Mouse (Mus musculus): Measurements from ENCODE around the gene Brat1. TPM values are rescaled to one million over a fixed set of nuclear protein-coding genes. Genes with fewer than 3 reads are reported as not detected.

The Brat1 gene
- polyA plus RNA-seq, 1 experiment from 2014 or later = 8.5 TPM

- Histone ChIP-seq H3K4me1 (replicated peaks; ENCODE audit: control insufficient read depth, insufficient read depth) (no peaks in the 10 kb centered on the region), H3K4me3 (ENCODE audit: low read depth, low read length) (no peak overlapping the region), H3K36me3 (ENCODE audit: control insufficient read depth, insufficient read depth, low read length) (0 out of 2 replicates have a peak, but pooled peaks cover 4% of the 10 kb centered on the region), H3K4me2 (replicated peaks; ENCODE audit: low read depth) (no peak overlapping the region), H3K27ac (replicated peaks) (no peak overlapping the region), H3K27me3 (ENCODE audit: control insufficient read depth, insufficient read depth, low read length) (no peaks in the 10 kb centered on the region), H3K9me3 (ENCODE audit: control insufficient read depth, low read length) (no peaks in the 10 kb centered on the region), H3K9ac (ENCODE audit: low read length) (no peak overlapping the region)
- DNase-seq (ENCODE audit: low spot score) (no peak), ATAC-seq (ENCODE audit: low FRiP score, low TSS enrichment) (no peak)
- TF ChIP-seq CTCF (IDR thresholded peaks at IDR 0.05; ENCODE audit: low read depth) (no peak), EP300 (optimal IDR thresholded peaks at IDR 0.05) (no peak)
- 66% methylated on average over 3 of the region's 3 CpGs for WGBS
Measured at GRCm38 (mm10) chr5:140688434-140688833, 16.4 kb upstream of the Brat1 start.

- Histone ChIP-seq H3K36me3 (ENCODE audit: control insufficient read depth, insufficient read depth, low read length) (peaks cover 4% of the 10 kb centered on the region; the same call in 1 of the 2 replicates), H3K4me1 (replicated peaks; ENCODE audit: control insufficient read depth, insufficient read depth) (no peaks in the 10 kb centered on the region), H3K9ac (ENCODE audit: low read length) (no peak overlapping the region), H3K4me3 (ENCODE audit: low read depth, low read length) (no peak overlapping the region), H3K9me3 (ENCODE audit: control insufficient read depth, low read length) (no peaks in the 10 kb centered on the region), H3K4me2 (replicated peaks; ENCODE audit: low read depth) (no peak overlapping the region), H3K27ac (replicated peaks) (no peak overlapping the region), H3K27me3 (ENCODE audit: control insufficient read depth, insufficient read depth, low read length) (no peaks in the 10 kb centered on the region)
- 82% methylated on average over 7 of the region's 7 CpGs for WGBS
- no peak for DNase-seq (ENCODE audit: low spot score)
- no peak for ATAC-seq (ENCODE audit: low FRiP score, low TSS enrichment)
- TF ChIP-seq CTCF (IDR thresholded peaks at IDR 0.05; ENCODE audit: low read depth) (no peak), EP300 (optimal IDR thresholded peaks at IDR 0.05) (no peak)
Measured at GRCm38 (mm10) chr5:140695987-140696386, 8.8 kb upstream of the Brat1 start.

GRCm38 (mm10) chr5:140699776-140700175 is 5.0 kb upstream of the Brat1 start:
- TF ChIP-seq EP300 (optimal IDR thresholded peaks at IDR 0.05) = no peak
- TF ChIP-seq CTCF (IDR thresholded peaks at IDR 0.05; ENCODE audit: low read depth) = no peak
- ATAC-seq (ENCODE audit: low FRiP score, low TSS enrichment) = no peak

DNA sequence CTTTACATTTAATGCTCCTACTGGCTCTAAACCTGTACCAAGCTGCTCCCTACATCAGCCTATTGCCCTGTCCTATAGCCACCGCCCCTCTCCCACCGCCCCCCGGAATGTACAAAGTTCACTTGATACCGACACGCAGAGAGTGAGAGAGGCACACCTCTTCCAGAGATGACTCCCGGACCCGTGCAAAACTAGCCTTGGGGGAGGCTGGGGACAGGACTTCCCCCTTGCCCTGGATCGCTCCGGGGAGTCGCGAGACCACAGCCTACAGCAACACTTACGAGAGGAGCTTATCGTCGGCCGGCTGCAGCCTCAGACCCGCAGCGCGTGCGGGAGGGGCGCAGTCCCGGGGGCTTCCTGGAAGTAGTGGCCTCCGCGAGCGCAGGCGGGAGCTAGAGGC is 3.1 kb upstream of the Brat1 start:
- peak overlapping the region; percentile 84 for H3K27ac ChIP-seq (replicated peaks)
- H3K4me2 ChIP-seq (replicated peaks; ENCODE audit: low read depth) = peak overlapping the region; percentile 92
- ATAC-seq (ENCODE audit: low FRiP score, low TSS enrichment) = no peak
- H3K36me3 ChIP-seq (ENCODE audit: control insufficient read depth, insufficient read depth, low read length) = peaks cover 4% of the 10 kb centered on the region; the same call in 1 of the 2 replicates
- H3K9ac ChIP-seq (ENCODE audit: low read length) = peak overlapping the region; percentile 79
- H3K9me3 ChIP-seq (ENCODE audit: control insufficient read depth, low read length) = no peaks in the 10 kb centered on the region
- H3K4me1 ChIP-seq (replicated peaks; ENCODE audit: control insufficient read depth, insufficient read depth) = no peaks in the 10 kb centered on the region
- 1% methylated on average over 24 of the region's 25 CpGs for WGBS
- TF ChIP-seq EP300 (optimal IDR thresholded peaks at IDR 0.05) (no peak), CTCF (IDR thresholded peaks at IDR 0.05; ENCODE audit: low read depth) (no peak)
- H3K4me3 ChIP-seq (ENCODE audit: low read depth, low read length) = peak overlapping the region; percentile 77
- no peaks in the 10 kb centered on the region for H3K27me3 ChIP-seq (ENCODE audit: control insufficient read depth, insufficient read depth, low read length)
- no peak for DNase-seq (ENCODE audit: low spot score)

More at GRCm38 (mm10) chr5:140699776-140700175, 5.0 kb upstream of the Brat1 start:
- no peak overlapping the region for H3K9ac ChIP-seq (ENCODE audit: low read length)
- H3K27ac ChIP-seq (replicated peaks) = no peak overlapping the region
- H3K9me3 ChIP-seq (ENCODE audit: control insufficient read depth, low read length) = no peaks in the 10 kb centered on the region
- no peak for DNase-seq (ENCODE audit: low spot score)
- no peak overlapping the region for H3K4me3 ChIP-seq (ENCODE audit: low read depth, low read length)
- no peaks in the 10 kb centered on the region for H3K4me1 ChIP-seq (replicated peaks; ENCODE audit: control insufficient read depth, insufficient read depth)
- WGBS = 80% methylated on average over 9 of the region's 9 CpGs
- no peaks in the 10 kb centered on the region for H3K27me3 ChIP-seq (ENCODE audit: control insufficient read depth, insufficient read depth, low read length)
- H3K4me2 ChIP-seq (replicated peaks; ENCODE audit: low read depth) = no peak overlapping the region
- peaks cover 4% of the 10 kb centered on the region; the same call in 1 of the 2 replicates for H3K36me3 ChIP-seq (ENCODE audit: control insufficient read depth, insufficient read depth, low read length)

- peak; percentile 93 for DNase-seq (ENCODE audit: low spot score)
- peak within 1 kb of the TSS; percentile 92 for H3K4me2 ChIP-seq (replicated peaks; ENCODE audit: low read depth)
- H3K27me3 ChIP-seq (ENCODE audit: control insufficient read depth, insufficient read depth, low read length) = no peaks in the 10 kb centered on the region
- H3K9ac ChIP-seq (ENCODE audit: low read length) = peak within 1 kb of the TSS; percentile 79
- H3K4me3 ChIP-seq (ENCODE audit: low read depth, low read length) = peak within 1 kb of the TSS; percentile 77
- no peaks in the 10 kb centered on the region for H3K4me1 ChIP-seq (replicated peaks; ENCODE audit: control insufficient read depth, insufficient read depth)
- TF ChIP-seq EP300 (optimal IDR thresholded peaks at IDR 0.05) (no peak), CTCF (IDR thresholded peaks at IDR 0.05; ENCODE audit: low read depth) (no peak)
- no peaks in the 10 kb centered on the region for H3K9me3 ChIP-seq (ENCODE audit: control insufficient read depth, low read length)
- under 1% methylated on average over 31 of the region's 33 CpGs for WGBS
- peaks cover 4% of the 10 kb centered on the region; the same call in 1 of the 2 replicates for H3K36me3 ChIP-seq (ENCODE audit: control insufficient read depth, insufficient read depth, low read length)
- ATAC-seq (ENCODE audit: low FRiP score, low TSS enrichment) = peak; percentile 22
- H3K27ac ChIP-seq (replicated peaks) = peak within 1 kb of the TSS; percentile 84
Measured at GRCm38 (mm10) chr5:140702103-140702513, 2.7 kb upstream of the Brat1 start, which contains the start of gene Iqce. TSS of gene Iqce (minus strand) at chr5:140702378.

DNA sequence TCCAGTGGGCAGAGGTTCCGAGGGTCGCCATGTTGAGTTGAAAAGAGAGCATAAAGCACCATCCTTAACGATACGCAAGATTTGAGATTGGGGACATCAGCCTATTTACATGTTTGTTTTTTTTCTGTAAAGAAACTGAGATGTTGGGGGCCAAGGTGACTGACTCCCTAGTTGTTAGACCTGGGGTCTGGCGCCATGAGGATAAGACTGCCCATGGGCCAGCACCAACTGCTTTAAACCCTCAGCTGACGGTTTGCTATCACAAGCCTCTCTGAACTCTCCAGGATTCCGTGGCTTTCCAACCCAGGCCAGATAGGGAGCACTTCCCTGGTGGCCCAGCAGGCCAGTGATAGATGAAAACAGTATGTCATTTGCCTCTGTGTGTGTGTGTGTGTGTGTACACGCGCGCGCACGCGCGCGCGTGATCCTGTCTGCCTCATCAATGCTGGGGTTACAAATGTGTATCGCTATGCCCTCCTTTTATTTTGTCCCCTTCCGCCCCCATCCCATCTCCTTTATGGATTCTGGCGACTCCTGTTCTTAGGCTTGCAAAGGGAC is 2.1 kb upstream of the Brat1 start:
- H3K36me3 ChIP-seq (ENCODE audit: control insufficient read depth, insufficient read depth, low read length) = no peaks in the 10 kb centered on the region
- no peaks in the 10 kb centered on the region for H3K9me3 ChIP-seq (ENCODE audit: control insufficient read depth, low read length)
- TF ChIP-seq EP300 (optimal IDR thresholded peaks at IDR 0.05) = no peak
- no peak for TF ChIP-seq CTCF (IDR thresholded peaks at IDR 0.05; ENCODE audit: low read depth)
- H3K4me3 ChIP-seq (ENCODE audit: low read depth, low read length) = no peak overlapping the region
- H3K27ac ChIP-seq (replicated peaks) = peak overlapping the region; percentile 84
- DNase-seq (ENCODE audit: low spot score) (no peak), ATAC-seq (ENCODE audit: low FRiP score, low TSS enrichment) (no peak)
- H3K4me2 ChIP-seq (replicated peaks; ENCODE audit: low read depth) = peak overlapping the region; percentile 92
- no peaks in the 10 kb centered on the region for H3K27me3 ChIP-seq (ENCODE audit: control insufficient read depth, insufficient read depth, low read length)
- H3K9ac ChIP-seq (ENCODE audit: low read length) = 0 out of 2 replicates have a peak overlapping the region, but pooled peaks have one; percentile 31
- WGBS = 62% methylated on average over 19 of the region's 19 CpGs
- no peaks in the 10 kb centered on the region for H3K4me1 ChIP-seq (replicated peaks; ENCODE audit: control insufficient read depth, insufficient read depth)
